Mouse (Mus musculus) cerebellum, adult 2 months (tissue): ENCODE results near the gene Prr3. TPM values are rescaled to one million over a fixed set of nuclear protein-coding genes. Genes with fewer than 3 reads are reported as not detected.
A peak's percentile ranks its signal among the peaks of the same experiment; 100 is the strongest.

Experiments
- DNase-seq, 2 experiments: peaks; one replicate each; pipeline ENCODE4 v3.0.0; 2021
- H3K27ac ChIP-seq: fragments of 200-500 bp; 2 replicates; pipeline ENCODE4 v1.5.1; 2012; ENCODE audit warnings: low read length, control low read depth, inconsistent platforms; ENCODE audit not compliant: insufficient read depth
- H3K27me3 ChIP-seq: fragments of 200-500 bp; 2 replicates; pipeline ENCODE4 v1.6.1; 2012; ENCODE audit warnings: inconsistent platforms, mild to moderate bottlenecking, low read length, moderate library complexity; ENCODE audit not compliant: control insufficient read depth, insufficient read depth
- H3K4me1 ChIP-seq: fragments of 200-500 bp; 2 replicates; pipeline ENCODE4 v1.6.1; 2011; ENCODE audit warnings: low read length; ENCODE audit not compliant: control insufficient read depth, insufficient read depth
- H3K4me3 ChIP-seq: fragments of 200-500 bp; replicated peaks from 2 replicates; pipeline ENCODE3; 2011; ENCODE audit warnings: mild to moderate bottlenecking, low read depth, low read length, control low read depth; ENCODE audit not compliant: insufficient read depth
- CTCF ChIP-seq: fragments of 200-500 bp; IDR thresholded peaks from 2 replicates; pipeline ENCODE4 v1.5.1; 2011; ENCODE audit warnings: low read depth, mild to moderate bottlenecking, control low read depth, low read length, moderate library complexity, borderline replicate concordance; ENCODE audit not compliant: insufficient read depth
- POLR2A ChIP-seq: fragments of 200-500 bp; IDR thresholded peaks from 2 replicates; pipeline ENCODE4 v1.6.1; 2011; ENCODE audit warnings: low read length, control low read depth, borderline replicate concordance; ENCODE audit not compliant: insufficient read depth
- WGBS: fragments of 180-500 bp; shearing (Covaris S2); methylation state at CpG from one replicate; pipeline ENCODE4 v1.1.7; 2018; 5-methylcytosine and 5-hydroxymethylcytosine counted together
- polyA plus RNA-seq: library from polyadenylated mRNA; depleted of rRNA; stranded (reverse); fragments of >200 nt; gene quantifications from 2 replicates; pipeline ENCODE4 v1.2.3, GENCODE M21; 2012

Gene Prr3
- polyA plus RNA-seq, 1 experiment = 42.6 TPM

DNA sequence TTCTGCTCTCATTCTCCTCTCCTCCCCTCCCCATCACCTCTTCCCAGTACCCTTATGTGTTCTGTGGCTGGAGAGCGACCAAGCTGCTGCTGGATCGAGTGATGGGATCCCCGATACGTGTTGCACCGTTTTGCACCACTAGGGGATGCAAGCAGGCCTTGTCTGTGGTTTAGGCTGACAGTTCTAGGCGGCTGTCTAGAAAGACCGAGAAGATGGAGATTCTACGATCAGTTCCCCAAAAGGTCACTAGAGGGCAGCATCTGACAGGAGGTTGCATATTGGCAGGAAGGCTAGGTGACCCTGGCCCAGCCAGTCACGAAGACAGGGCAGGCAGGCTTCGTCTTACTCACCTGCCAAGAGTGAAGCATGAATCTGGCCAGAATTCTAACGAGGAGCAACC, 16.9 kb upstream of the Prr3 start:
- WGBS = 0% methylated on average over 11 of the region's 11 CpGs
- DNase-seq = peak; percentile 94
- no peaks in the 10 kb centered on the region for H3K27me3 ChIP-seq
- peak overlapping the region; percentile 1 for H3K4me3 ChIP-seq
- H3K27ac ChIP-seq = no peak overlapping the region
- H3K4me1 ChIP-seq = no peaks in the 10 kb centered on the region; the same call in 1 of the 2 replicates
- TF ChIP-seq CTCF = peak; percentile 97
- no peak for TF ChIP-seq POLR2A

DNA sequence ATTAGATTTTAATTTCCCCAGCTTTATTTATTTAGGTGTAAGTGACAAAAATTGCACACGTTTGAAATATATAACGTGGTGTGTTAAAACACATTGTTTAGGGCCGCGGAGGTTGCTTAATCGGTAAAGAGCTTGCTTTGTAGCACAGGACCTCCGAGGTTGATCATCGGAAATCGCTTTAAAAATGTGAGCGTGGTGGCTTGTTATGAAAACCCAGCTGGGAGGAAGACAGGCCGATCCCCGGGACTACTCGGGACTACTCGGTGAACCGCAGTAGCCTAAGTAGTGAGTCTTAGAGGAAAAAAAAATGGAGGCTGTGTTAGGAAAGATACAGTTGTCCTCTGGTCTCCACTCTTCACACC, 14.8 kb upstream of the Prr3 start:
- H3K27ac ChIP-seq = no peak overlapping the region
- TF ChIP-seq CTCF = no peak
- TF ChIP-seq POLR2A = no peak
- H3K4me3 ChIP-seq = peak overlapping the region; percentile 73
- no peak for DNase-seq
- H3K4me1 ChIP-seq = no peaks in the 10 kb centered on the region; the same call in 1 of the 2 replicates
- 3% methylated on average over 14 of the region's 14 CpGs for WGBS
- no peaks in the 10 kb centered on the region for H3K27me3 ChIP-seq

DNA sequence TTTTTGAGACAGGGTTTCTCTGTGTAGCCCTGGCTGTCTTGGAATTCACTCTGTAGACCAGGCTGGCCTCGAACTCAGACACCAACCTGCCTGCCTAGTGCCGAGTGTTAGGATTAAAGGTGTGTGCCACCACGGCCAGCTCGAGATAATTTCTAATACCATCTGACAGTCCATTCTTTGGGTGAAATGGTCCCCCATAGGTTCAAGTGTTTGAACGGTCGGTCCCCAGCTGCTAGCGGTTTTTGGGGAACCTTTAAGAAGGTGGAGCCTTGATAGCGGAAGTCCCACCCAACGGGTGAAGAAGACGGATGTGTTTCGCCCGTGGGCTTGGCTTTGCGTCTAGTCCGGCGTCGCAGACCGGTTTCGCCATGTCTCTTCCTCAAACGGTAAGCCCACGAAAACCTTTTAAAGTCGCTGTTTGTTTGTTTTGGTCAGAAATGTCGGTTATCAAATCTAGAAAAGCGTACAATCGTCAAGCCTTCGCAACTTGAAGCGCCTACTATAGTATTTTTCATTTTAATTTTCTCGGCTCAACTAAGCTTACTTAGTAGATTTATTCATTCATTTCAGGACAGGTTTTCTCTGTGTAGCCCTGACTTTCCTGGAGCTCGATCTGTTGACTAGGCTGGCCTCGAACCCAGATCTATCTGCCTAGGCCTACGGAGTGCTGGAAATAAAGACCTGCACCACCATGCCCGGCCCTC, 14.3 kb upstream of the Prr3 start:
- H3K27me3 ChIP-seq = no peaks in the 10 kb centered on the region
- H3K4me1 ChIP-seq = no peaks in the 10 kb centered on the region; the same call in 1 of the 2 replicates
- peak overlapping the region; percentile 73 for H3K4me3 ChIP-seq
- 4% methylated on average over 31 of the region's 31 CpGs for WGBS
- H3K27ac ChIP-seq = no peak overlapping the region
- DNase-seq = peak; percentile 81 to 86
- TF ChIP-seq CTCF (no peak), POLR2A (peak; percentile 89; the same call in 1 of the 2 replicates)

DNA sequence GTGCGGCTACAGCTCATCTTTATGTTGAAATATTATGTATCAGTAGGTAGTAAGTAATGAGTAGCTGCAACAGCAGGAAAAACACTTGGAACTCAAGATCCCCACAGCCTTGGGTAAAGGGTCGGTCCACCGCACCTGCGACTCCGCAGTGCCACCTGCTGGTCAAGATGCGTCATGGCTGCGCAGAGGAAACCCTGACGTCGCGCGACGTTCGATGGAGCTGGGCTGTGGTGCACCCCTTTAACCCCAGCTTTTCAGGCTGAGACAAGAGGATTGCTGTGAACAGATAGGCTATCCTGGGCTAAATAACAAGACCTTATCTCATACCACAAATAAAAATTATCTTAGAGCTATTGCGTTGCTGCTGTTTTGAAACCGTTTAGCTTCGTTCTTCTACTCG, 13.6 kb upstream of the Prr3 start:
- 4% methylated on average over 17 of the region's 17 CpGs for WGBS
- peak; percentile 80 to 81 for DNase-seq
- H3K27ac ChIP-seq = no peak overlapping the region

DNA sequence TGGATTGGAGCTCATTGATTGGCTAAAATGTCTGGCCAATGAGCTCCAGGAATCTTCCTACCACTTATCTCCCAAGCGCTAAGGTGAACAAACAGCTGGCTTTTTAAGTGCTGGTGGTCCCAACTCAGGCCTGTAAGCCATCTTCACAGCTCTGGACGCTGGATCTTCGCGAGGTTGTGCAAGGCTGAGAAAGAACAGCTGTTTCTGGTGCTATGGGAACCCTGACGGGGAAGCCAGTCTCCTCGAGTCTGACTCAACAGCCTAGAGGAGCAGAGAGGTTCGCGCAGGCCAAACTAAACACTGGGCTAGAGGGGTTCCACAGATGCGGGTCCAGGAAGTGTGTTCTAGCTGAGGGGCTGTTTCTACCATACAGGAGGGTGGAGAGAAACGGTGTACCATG, 11.7 kb upstream of the Prr3 start:
- no peak overlapping the region for H3K4me3 ChIP-seq
- 46% methylated on average over 10 of the region's 10 CpGs for WGBS
- TF ChIP-seq POLR2A = no peak
- TF ChIP-seq CTCF = no peak
- H3K4me1 ChIP-seq = no peaks in the 10 kb centered on the region; the same call in 1 of the 2 replicates
- H3K27ac ChIP-seq = no peak overlapping the region
- DNase-seq = no peak
- no peaks in the 10 kb centered on the region for H3K27me3 ChIP-seq

More for the DNA sequence above, 13.6 kb upstream of the Prr3 start:
- TF ChIP-seq CTCF = peak; percentile 99
- 0 out of 2 replicates have a peak, but pooled peaks have one; percentile 33 for TF ChIP-seq POLR2A
- Histone ChIP-seq H3K27me3 (no peaks in the 10 kb centered on the region), H3K4me3 (peak overlapping the region; percentile 12), H3K4me1 (no peaks in the 10 kb centered on the region; the same call in 1 of the 2 replicates)

DNA sequence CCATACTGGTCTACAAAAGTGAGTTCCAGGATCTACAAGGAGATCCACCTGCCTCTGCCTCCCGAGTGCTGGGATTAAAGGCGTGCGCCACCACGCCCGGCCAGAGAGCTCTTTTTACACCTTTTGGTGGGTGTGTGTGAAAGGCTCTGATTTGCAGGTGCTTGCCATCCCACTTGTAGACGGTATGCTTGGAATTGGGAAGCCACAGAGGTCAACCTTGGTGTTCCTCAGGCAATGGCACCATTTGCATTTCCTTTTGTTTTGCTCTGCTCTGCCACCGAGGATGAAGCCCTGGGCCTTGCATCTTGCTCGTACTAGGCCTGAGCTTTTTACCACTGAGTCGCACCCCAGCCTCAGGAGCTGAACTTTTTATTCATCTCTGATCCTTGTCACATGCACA, 1.7 kb upstream of the Prr3 start:
- TF ChIP-seq POLR2A = no peak
- no peak for TF ChIP-seq CTCF
- WGBS = 88% methylated on average over 9 of the region's 9 CpGs

DNA sequence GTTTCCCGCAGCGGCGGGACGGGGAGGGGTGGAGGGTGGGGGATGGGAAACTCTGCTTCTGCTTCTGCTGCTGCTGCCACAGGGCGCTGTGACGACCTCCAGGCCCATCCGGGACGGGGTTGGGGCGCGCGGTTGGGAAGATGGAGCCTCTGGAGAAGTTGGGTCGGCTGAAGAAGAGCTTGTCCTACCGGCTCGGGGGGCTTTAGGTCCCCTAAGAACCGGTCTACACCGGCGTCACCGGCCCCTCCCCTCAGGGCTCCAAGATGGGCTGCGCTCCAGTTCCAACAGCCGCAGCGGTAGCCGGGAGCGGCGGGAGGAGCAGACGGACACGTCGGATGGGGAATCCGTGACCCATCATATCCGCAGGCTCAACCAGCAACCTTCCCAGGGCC, 323 bp upstream of the Prr3 start:
- Histone ChIP-seq H3K27me3 (no peaks in the 10 kb centered on the region), H3K4me1 (no peaks in the 10 kb centered on the region), H3K4me3 (peak overlapping the region; percentile 78), H3K27ac (peak overlapping the region; percentile 82)
- DNase-seq = peak; percentile 67 to 75
- TF ChIP-seq CTCF (no peak), POLR2A (no peak)
- WGBS = under 1% methylated on average over 27 of the region's 29 CpGs

More for the DNA sequence above, 1.7 kb upstream of the Prr3 start:
- H3K4me1 ChIP-seq = no peaks in the 10 kb centered on the region
- H3K27ac ChIP-seq = no peak overlapping the region
- no peaks in the 10 kb centered on the region for H3K27me3 ChIP-seq
- no peak overlapping the region for H3K4me3 ChIP-seq
- DNase-seq = no peak

DNA sequence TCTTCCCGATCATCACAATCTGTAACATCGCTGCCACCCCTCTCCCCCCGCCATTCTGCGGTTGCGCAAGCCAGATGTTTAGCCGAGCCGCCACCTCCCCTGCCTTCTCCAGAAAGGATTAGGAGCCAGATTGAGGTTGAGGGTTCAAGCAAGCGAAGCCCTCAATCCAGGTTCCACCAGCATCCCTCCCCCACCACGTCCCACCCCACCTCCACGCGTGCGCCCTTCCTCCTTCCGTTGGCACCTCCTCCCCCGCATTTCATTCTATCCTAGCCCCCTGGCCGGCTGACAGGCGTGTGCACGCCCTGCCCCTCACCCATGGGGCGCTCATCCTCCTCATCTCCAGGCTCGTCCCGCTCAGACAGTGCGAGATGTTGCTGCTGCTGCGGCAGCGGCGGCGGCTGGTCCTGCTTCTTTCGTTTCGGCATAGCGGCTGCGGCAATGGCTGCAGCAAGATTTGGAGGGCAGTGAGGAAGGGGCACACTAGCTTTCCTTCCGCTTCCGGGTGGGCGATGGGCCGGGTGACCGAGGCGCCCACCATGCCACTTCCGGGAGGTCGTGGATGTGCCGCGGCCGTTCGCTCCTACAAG, 1.1 kb downstream of the Prr3 start:
- no peak for DNase-seq
- TF ChIP-seq POLR2A (peak; percentile 25; the same call in 1 of the 2 replicates), CTCF (no peak)
- WGBS = under 1% methylated on average over 41 of the region's 41 CpGs
- peak overlapping the region; percentile 78 for H3K4me3 ChIP-seq
- H3K27me3 ChIP-seq = no peaks in the 10 kb centered on the region
- H3K4me1 ChIP-seq = no peaks in the 10 kb centered on the region
- H3K27ac ChIP-seq = peak overlapping the region; percentile 11; the same call in 1 of the 2 replicates
